Mouse (Mus musculus): Measurements from ENCODE around the gene Zcchc2.

The Zcchc2 gene

GRCm38 (mm10) chr1:105988903-105989639 is 1.1 kb upstream of the Zcchc2 start:
- no peak for DNase-seq (ENCODE audit: low spot score)

GRCm38 (mm10) chr1:105989640-105989984 is 594 bp upstream of the Zcchc2 start:
- DNase-seq (ENCODE audit: low spot score): no peak

GRCm38 (mm10) chr1:105990911-105991761 is 930 bp downstream of the Zcchc2 start:
- peak; percentile 69 for DNase-seq (ENCODE audit: low spot score)

- DNase-seq (ENCODE audit: low spot score): no peak
Observed at GRCm38 (mm10) chr1:105991931-105992837, 2.0 kb downstream of the Zcchc2 start.

- no peak for DNase-seq (ENCODE audit: low spot score)
Observed at GRCm38 (mm10) chr1:105993196-105993595, 3.0 kb downstream of the Zcchc2 start.

- DNase-seq (ENCODE audit: low spot score): peak; percentile 85
Observed at GRCm38 (mm10) chr1:105993601-105994209, 3.5 kb downstream of the Zcchc2 start.

GRCm38 (mm10) chr1:105995966-105996365 is 5.8 kb downstream of the Zcchc2 start:
- DNase-seq (ENCODE audit: low spot score): no peak

GRCm38 (mm10) chr1:105997282-105997681 is 7.1 kb downstream of the Zcchc2 start:
- no peak for DNase-seq (ENCODE audit: low spot score)

GRCm38 (mm10) chr1:105999802-106000201 is 9.6 kb downstream of the Zcchc2 start:
- no peak for DNase-seq (ENCODE audit: low spot score)

- no peak for DNase-seq (ENCODE audit: low spot score)
Observed at GRCm38 (mm10) chr1:106007581-106007980, 17.4 kb downstream of the Zcchc2 start.

- DNase-seq (ENCODE audit: low spot score): no peak
Observed at GRCm38 (mm10) chr1:106011097-106011496, 20.9 kb downstream of the Zcchc2 start.

- DNase-seq (ENCODE audit: low spot score): no peak
Observed at GRCm38 (mm10) chr1:106013759-106014158, 23.6 kb downstream of the Zcchc2 start.

GRCm38 (mm10) chr1:106016262-106016661 is 26.1 kb downstream of the Zcchc2 start:
- no peak for DNase-seq (ENCODE audit: low spot score)

GRCm38 (mm10) chr1:106019854-106020253 is 29.6 kb downstream of the Zcchc2 start:
- no peak for DNase-seq (ENCODE audit: low spot score)

GRCm38 (mm10) chr1:106022998-106023397 is 32.8 kb downstream of the Zcchc2 start:
- DNase-seq (ENCODE audit: low spot score): no peak

GRCm38 (mm10) chr1:106024254-106024653 is 34.0 kb downstream of the Zcchc2 start:
- no peak for DNase-seq (ENCODE audit: low spot score)

GRCm38 (mm10) chr1:106024778-106025177 is 34.6 kb downstream of the Zcchc2 start:
- no peak for DNase-seq (ENCODE audit: low spot score)

- DNase-seq (ENCODE audit: low spot score): no peak
Observed at GRCm38 (mm10) chr1:106029769-106030168, 39.6 kb downstream of the Zcchc2 start.

- DNase-seq (ENCODE audit: low spot score): no peak
Observed at GRCm38 (mm10) chr1:106030331-106030730, 40.1 kb downstream of the Zcchc2 start.

- no peak for DNase-seq (ENCODE audit: low spot score)
Observed at GRCm38 (mm10) chr1:106030886-106031285, 40.7 kb downstream of the Zcchc2 start.

GRCm38 (mm10) chr1:106031908-106032307 is 41.7 kb downstream of the Zcchc2 start:
- no peak for DNase-seq (ENCODE audit: low spot score)

- DNase-seq (ENCODE audit: low spot score): no peak
Observed at GRCm38 (mm10) chr1:106034776-106035175, 44.6 kb downstream of the Zcchc2 start.

Measured in ovary, postnatal 36 days (tissue).